In the genomic region with DNA sequence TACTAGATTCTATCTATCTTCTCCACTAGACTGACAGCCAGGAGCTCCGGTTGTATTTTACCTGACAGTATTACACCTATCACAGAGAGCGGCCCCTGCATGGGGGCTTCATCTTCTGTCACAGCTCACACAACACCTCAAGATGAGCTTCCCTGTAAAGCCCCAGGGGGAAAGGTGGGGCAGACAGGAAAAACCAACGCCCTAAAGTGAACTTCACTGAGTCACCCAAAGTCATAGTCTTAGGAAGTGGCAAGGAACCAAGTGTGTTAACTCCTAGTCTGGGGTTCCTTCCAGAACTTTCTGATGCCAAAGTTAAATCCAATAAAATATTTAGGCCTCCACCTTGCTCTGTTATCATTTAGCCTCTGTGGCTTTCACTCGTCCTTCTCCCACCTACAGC, we compare ENCODE assay signal across 24 mouse cellular contexts. TPM values are rescaled to one million over a fixed set of nuclear protein-coding genes. Genes with fewer than 3 reads are reported as not detected.
DNase-seq lines count a peak whose midpoint lies in the region; ATAC-seq and TF ChIP-seq lines count a peak whose summit lies in the region.
"Had no signal": no experiment of that assay in that cellular context is flagged by ENCODE, and none has a peak within 500 bp of the region (broad histone marks: within the 10 kb centered on the region; RNA-seq: fewer than 3 reads in every experiment).

No protein-coding gene starts in this region.

- no peak overlapping the region for H3K4me2 ChIP-seq in heart, postnatal 0 days (ENCODE audit: low read depth, low read length)
- no peak overlapping the region for H3K4me2 ChIP-seq in midbrain, embryonic 11.5 days
- H3K4me2 ChIP-seq: embryonic facial prominence, embryonic 13.5 days; limb, embryonic 12.5 days; liver, embryonic 12.5 days; midbrain, embryonic 12.5 days; neural tube, embryonic 13.5 days had no signal

- no peak for TF ChIP-seq CTCF in heart, postnatal 0 days (IDR thresholded peaks at IDR 0.05; ENCODE audit: low read depth)

- 55% methylated on average over 4 of the region's 4 CpGs for WGBS in heart, postnatal 0 days
- WGBS in midbrain, embryonic 11.5 days, result 82% methylated on average over 4 of the region's 4 CpGs

- no peaks in the 10 kb centered on the region for H3K9me3 ChIP-seq in heart, postnatal 0 days (replicated peaks; ENCODE audit: control insufficient read depth, low read length)
- no peaks in the 10 kb centered on the region for H3K9me3 ChIP-seq in midbrain, embryonic 11.5 days (ENCODE audit: control insufficient read depth, low read length)
- H3K9me3 ChIP-seq: embryonic facial prominence, embryonic 13.5 days; limb, embryonic 12.5 days; liver, embryonic 12.5 days; midbrain, embryonic 12.5 days; neural tube, embryonic 13.5 days had no signal

- H3K9ac ChIP-seq in heart, postnatal 0 days (replicated peaks; ENCODE audit: low read depth, low read length), result no peak overlapping the region
- no peak overlapping the region for H3K9ac ChIP-seq in midbrain, embryonic 11.5 days (ENCODE audit: low read length)
- H3K9ac ChIP-seq: embryonic facial prominence, embryonic 13.5 days; limb, embryonic 12.5 days; liver, embryonic 12.5 days; midbrain, embryonic 12.5 days; neural tube, embryonic 13.5 days had no signal

- no peak overlapping the region for H3K4me3 ChIP-seq in heart, postnatal 0 days (ENCODE audit: low read depth, low read length)
- no peak overlapping the region for H3K4me3 ChIP-seq in brown adipose tissue, adult 24 weeks (ENCODE audit: insufficient read depth, low read depth, low read length)
- no peak overlapping the region for H3K4me3 ChIP-seq in midbrain, embryonic 11.5 days (ENCODE audit: low read depth, low read length)
- H3K4me3 ChIP-seq: embryonic facial prominence, embryonic 13.5 days; limb, embryonic 12.5 days; liver, embryonic 12.5 days; midbrain, embryonic 12.5 days; neural tube, embryonic 13.5 days had no signal

- intact Hi-C loops in gastrocnemius, postnatal 14 days (cut with DNase I; ENCODE audit: low total_unique reads), result no loop called here
- intact Hi-C loops in heart, postnatal 10 days (cut with DNase I), result no loop called here

- H3K4me1 ChIP-seq in heart, postnatal 0 days (ENCODE audit: control insufficient read depth, insufficient read depth), result peaks cover 21% of the 10 kb centered on the region
- peaks cover 33% of the 10 kb centered on the region for H3K4me1 ChIP-seq in brown adipose tissue, adult 24 weeks (ENCODE audit: control insufficient read depth, insufficient read depth, insufficient read length, low read length)
- no peaks in the 10 kb centered on the region for H3K4me1 ChIP-seq in midbrain, embryonic 11.5 days (ENCODE audit: control insufficient read depth, insufficient read depth, low read length)
- H3K4me1 ChIP-seq: midbrain, embryonic 12.5 days had no signal

- H3K27ac ChIP-seq in heart, postnatal 0 days (ENCODE audit: low read depth), result peak overlapping the region; percentile 8; the same call in 1 of the 2 replicates
- 0 out of 2 replicates have a peak overlapping the region, but pooled peaks have one; percentile 23 for H3K27ac ChIP-seq in brown adipose tissue, adult 24 weeks (replicated peaks; ENCODE audit: low read depth, low read length)
- no peak overlapping the region for H3K27ac ChIP-seq in midbrain, embryonic 11.5 days (ENCODE audit: low read depth, low read length)
- H3K27ac ChIP-seq: embryonic facial prominence, embryonic 13.5 days; hindbrain, postnatal 0 days; limb, embryonic 12.5 days; liver, embryonic 12.5 days; midbrain, embryonic 12.5 days; neural tube, embryonic 13.5 days had no signal

- no peak for ATAC-seq in heart, postnatal 0 days (ENCODE audit: insufficient read depth, low read depth)
- no peak for ATAC-seq in midbrain, embryonic 11.5 days (ENCODE audit: low FRiP score)
- ATAC-seq: forebrain, embryonic 16.5 days; hindbrain, postnatal 0 days; liver, embryonic 12.5 days had no signal

- DNase-seq in gastrocnemius, adult 18-20 months (ENCODE audit: low spot score), result peak; percentile 38
- no peak for DNase-seq in gastrocnemius, postnatal 14 days
- DNase-seq in heart, postnatal 0 days (ENCODE audit: low spot score), result no peak
- no peak for DNase-seq in heart, postnatal 10 days
- peak; percentile 78 for DNase-seq in 3T3-L1 (ENCODE audit: low read depth, low spot score)
- no peak for DNase-seq in layer of hippocampus, adult 18-20 months (ENCODE audit: low spot score in 2 of 2)
- DNase-seq in midbrain, embryonic 11.5 days (ENCODE audit: low spot score, missing footprints), result no peak
- DNase-seq: adrenal gland, postnatal 10 days; cerebellum, adult 11-12 months; cerebellum, postnatal 14 days; kidney, adult 8-10 months; lung, adult 2 months; right cerebral cortex, adult 18-20 months; spleen, adult 18-20 months; thymus, postnatal 4 days had no signal

- no peaks in the 10 kb centered on the region for H3K27me3 ChIP-seq in heart, postnatal 0 days (ENCODE audit: control insufficient read depth, insufficient read depth, low read length)
- no peaks in the 10 kb centered on the region for H3K27me3 ChIP-seq in midbrain, embryonic 11.5 days (ENCODE audit: control insufficient read depth, insufficient read depth, low read length)
- H3K27me3 ChIP-seq: CH12.LX; embryonic facial prominence, embryonic 13.5 days; limb, embryonic 12.5 days; liver, embryonic 12.5 days; midbrain, embryonic 12.5 days; neural tube, embryonic 13.5 days had no signal

- TF ChIP-seq EP300 in heart, postnatal 0 days (IDR thresholded peaks at IDR 0.05; ENCODE audit: low read depth), result no peak

- no peaks in the 10 kb centered on the region for H3K36me3 ChIP-seq in heart, postnatal 0 days (replicated peaks; ENCODE audit: control insufficient read depth, insufficient read depth, low read length)
- no peaks in the 10 kb centered on the region for H3K36me3 ChIP-seq in midbrain, embryonic 11.5 days (ENCODE audit: control insufficient read depth, insufficient read depth, low read length)
- H3K36me3 ChIP-seq: embryonic facial prominence, embryonic 13.5 days; limb, embryonic 12.5 days; liver, embryonic 12.5 days; midbrain, embryonic 12.5 days; neural tube, embryonic 13.5 days had no signal

RNA-seq across cellular contexts. Expression of gene Apbb2, which starts 39.5 kb away (rescaled TPM):
- total RNA-seq in gastrocnemius, adult 18-20 months (2021), result 10 to 100 TPM; 37.4 to 40.4 TPM
- 10 to 100 TPM; 41.0 to 48.3 TPM for total RNA-seq in gastrocnemius, postnatal 14 days (2021)
- 31.1 and 41.0 TPM in 2 replicates for total RNA-seq in heart, postnatal 0 days (2014; rRNA removed; ENCODE audit: low replicate concordance)
- polyA plus RNA-seq in heart, postnatal 0 days (2015; fragmentation: Nextera tagmentation; extraction: Ambion mirVana), result 31.8 and 31.9 TPM in 2 replicates
- 10 to 100 TPM; 67.6 to 69.2 TPM for total RNA-seq in heart, postnatal 10 days (2021)
- 3.5 and 5.7 TPM in 2 replicates for polyA plus RNA-seq in brown adipose tissue, adult 24 weeks (2012; ENCODE audit: insufficient read depth, insufficient read length, missing spikeins)
- total RNA-seq in layer of hippocampus, adult 18-20 months (2021), result 10 to 100 TPM; 55.9 to 59.5 TPM
- 33.1 and 34.0 TPM in 2 replicates for polyA plus RNA-seq in midbrain, embryonic 11.5 days (2014; fragmentation: Nextera tagmentation; extraction: Ambion mirVana)

Comparison
In these comparisons a context has a peak if more than half of its experiments do, and no peak if none do; other contexts are left out.
1. DNase-seq: peak in gastrocnemius, adult 18-20 months (single experiment) and 3T3-L1 (single experiment); none in gastrocnemius, postnatal 14 days (single experiment), heart, postnatal 0 days (single experiment), heart, postnatal 10 days (0 of 2), layer of hippocampus, adult 18-20 months (0 of 2) and midbrain, embryonic 11.5 days (single experiment).